Mouse (Mus musculus) neural tube, embryonic 10.5 days (tissue): Measurements from ENCODE around the gene Lmntd2.

ENCODE experiments used
- DNase-seq: peaks from one replicate; pipeline ENCODE4 v3.0.0-alpha.2; 2017; ENCODE audit warnings: low spot score; ENCODE audit errors: extremely low spot score

Lmntd2 gene

DNA sequence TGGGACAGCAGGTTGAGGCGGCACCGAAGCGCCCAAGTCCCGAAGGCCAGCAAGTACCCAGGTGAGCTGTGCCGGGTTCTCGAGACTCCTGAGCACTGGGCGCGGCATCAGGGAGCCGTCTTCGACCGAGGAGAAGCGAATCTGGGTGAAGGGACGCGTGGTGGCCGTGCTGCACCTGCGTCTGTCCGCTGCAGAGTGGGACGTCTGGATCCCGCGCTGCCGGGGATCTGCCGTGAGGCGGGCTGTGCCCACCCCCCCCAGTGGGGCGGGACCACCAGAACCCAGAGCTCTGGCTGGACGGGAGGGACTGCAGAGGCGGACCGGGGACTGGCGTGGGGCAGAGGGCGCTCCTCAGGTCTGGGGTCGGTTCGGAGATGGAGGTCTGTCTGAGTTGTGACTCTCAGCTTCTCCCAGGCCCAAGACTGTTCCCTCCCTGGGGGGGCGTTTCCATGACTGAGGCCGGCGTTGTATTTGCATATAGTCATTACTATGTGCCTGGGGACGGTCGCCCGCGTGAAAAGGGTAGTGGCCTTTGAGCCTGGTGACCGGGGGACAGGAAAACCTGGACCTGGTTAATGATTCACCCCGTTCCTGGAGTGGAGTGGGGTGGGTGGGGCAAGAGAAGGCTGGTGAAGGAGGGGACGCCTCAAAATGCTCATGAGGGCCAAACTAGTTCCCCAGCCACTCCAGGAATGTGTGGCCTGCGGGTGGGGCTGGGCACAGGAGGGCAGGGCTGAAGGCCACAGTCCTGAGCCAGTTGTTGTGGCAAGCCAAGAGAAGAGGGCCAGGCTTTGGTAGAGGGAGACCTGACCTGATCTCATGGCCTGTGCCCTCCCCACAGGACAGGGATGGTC, 2.2 kb upstream of the Lmntd2 start:
- no peak for DNase-seq

DNA sequence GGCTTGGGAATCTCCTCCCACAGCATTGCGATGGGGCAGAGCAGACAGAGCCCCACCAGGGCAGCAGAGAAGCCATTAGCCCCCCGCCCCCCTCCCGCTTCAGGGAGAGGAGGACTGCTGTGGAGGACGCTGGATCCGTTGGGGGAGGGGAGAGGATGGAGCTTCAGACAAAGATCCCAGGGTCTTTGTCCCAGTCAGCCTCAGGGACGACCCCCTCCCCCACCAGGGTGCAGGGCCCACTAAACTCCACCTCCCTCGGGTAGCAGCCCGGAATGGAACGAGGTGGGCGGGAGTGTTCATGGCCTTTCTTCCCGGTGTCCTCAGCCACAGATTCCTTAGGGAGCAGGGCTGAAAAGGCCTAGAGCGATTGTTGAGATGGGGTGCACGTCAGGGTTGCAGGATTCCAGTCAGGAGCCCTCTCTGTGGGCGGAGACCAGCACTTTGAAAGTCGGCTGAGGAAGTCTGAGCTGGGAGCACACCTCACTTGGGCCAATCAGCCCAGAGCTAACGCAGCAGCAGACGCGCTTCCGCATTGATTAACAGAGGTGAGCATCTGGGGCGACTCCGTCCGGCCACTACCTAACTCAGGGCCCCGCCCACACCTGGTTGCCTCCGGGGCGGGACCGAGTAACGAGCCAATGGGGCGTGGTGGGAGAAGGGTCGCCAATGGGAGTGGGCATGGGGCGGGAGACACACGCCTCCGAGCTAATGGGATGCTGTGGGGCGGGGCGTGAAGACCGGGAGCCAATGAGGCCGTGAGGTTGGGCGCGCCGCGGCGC, 1.4 kb upstream of the Lmntd2 start, which contains the start of gene Rassf7:
TSS of gene Rassf7 (plus strand) at position 760 of the 779 bp plus-strand sequence.
- peak; percentile 96 for DNase-seq

DNA sequence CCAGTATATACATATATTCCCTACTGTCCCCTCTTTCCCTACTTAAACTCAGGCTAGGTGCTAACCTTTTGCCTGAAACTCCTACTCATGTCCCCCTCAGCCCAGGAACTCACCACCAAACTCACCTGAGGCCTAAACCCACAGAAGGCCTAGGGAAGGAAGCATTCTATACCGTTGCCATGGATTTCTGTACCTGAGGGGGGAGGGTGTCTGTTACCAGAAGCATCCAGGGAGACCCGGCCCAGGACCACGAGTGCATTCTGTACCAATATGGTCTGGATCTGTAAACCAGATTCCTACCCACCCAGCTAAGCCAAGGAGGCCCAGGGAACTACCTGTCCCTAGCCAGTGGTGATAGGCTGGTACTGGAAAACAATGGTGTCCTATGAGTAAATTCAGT, 430 bp upstream of the Lmntd2 start:
- no peak for DNase-seq

DNA sequence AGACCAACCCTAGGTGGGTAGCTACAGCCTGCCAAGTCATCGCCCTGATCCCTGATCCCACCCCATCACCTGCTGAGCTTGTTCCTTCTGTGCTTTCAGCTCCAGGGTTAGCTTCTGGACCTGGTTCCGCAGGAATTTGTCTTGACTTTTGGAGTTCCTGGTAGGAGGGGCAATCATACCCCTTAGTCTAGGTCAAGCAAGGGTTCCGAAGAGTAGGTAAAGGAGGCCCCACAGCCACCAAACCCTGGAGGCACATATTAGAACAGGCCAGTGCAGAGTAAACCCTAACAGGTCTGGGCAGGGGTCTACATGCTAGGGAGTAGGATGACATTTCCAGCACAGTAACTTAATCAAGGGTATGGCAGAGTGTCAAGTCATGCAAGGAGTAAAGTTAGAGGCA, 747 bp downstream of the Lmntd2 start:
- DNase-seq = no peak

DNA sequence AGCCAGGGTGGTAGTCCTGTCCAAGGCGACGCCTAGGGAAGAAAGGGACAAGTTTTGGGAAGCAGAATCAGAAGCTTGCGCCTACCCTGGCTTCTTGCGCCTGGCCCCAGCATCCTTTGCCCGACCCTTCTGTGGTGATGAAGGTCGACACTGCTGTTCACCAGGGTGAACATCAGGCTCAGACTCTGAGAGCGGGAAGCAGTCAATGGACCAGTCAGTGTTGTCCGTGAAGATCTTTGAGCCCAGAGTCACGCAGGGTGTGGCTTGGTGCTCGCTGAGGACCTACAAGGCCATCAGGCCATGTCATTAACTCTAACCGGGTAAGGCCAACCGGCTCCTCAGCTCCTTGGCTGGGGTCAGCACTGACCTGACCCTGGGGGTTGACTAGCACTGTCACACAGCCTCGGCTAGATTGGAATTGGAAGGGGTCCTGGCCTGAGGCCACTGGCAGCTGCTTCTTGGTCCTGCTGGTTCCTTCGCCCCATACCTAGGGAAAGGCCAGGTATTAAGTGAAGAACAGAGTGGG, 3.2 kb downstream of the Lmntd2 start:
- no peak for DNase-seq

DNA sequence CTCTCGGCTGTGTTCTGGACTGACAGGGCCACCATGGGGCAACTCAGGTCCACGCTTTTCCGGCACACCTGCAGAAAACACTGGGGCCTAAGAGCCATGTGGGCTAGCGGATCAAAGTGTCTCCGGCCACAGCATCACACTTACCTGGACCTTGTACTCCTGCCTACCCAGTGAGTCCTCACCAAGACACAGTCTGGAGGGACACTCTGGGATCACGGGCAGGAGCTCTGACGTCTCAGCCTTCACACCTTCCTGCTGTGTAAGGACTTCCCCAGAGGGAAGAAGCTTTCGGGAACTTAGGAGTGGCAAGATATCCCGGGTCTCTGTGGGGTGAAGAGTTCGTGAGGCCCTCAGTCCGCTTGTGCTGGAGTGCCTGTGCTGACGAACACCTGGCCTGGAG, 3.7 kb downstream of the Lmntd2 start:
- DNase-seq = no peak

DNA sequence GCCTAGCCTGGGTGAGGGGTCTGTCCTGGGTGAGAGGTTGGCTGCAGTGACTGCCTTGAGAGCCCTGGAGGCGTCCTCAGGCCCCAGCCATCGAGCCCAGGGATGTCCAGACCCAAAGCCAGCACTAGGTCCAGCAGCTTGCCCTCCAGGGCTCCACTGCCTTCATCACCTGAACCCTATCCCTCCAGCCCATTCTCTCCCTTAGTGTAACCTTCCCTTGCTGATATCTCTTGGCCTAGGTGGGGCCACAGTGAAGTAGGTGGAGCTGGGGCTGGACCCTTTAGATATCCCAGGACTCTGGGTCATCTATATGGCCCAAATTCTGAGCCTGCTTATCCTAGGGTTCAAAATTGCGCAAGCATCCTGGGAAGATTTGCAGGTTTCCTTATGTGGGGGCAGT, 4.4 kb downstream of the Lmntd2 start:
- DNase-seq = no peak

DNA sequence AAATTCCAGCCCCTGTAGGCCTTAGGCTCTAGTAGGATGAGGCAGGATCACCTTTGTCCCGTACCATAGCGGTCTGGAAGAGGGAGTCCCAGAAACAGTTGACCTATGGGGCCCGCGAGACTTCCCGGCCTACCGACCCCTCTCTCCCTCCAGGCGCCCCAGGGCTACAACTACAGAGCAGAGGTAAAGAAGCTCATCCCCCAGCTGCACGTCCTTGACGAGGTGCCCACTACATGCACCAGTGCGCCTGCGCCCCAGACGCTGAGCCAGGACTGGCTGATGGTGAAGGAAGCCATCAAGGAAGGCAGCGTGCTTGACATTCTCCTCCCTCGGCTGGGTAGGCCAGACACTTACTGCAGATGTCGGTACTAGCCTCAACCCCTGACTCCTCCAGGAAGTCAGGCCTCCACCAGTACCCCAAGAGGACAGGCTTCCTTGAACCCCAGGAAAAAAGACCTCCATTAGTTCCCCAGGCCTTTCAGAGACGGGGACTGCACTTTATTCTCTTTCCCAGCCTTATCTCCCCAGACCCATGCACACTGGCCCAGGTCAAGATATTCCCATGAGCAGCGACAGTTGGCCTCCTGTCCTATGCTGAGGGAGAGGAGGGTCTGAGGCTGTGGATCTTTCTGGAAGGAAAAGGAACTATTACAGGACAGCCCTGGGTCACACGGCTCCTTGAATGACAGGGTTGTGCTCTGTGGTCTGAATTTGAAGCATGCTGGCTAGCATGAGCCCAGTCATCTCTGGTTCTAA, 7.5 kb downstream of the Lmntd2 start:
- DNase-seq = no peak

DNA sequence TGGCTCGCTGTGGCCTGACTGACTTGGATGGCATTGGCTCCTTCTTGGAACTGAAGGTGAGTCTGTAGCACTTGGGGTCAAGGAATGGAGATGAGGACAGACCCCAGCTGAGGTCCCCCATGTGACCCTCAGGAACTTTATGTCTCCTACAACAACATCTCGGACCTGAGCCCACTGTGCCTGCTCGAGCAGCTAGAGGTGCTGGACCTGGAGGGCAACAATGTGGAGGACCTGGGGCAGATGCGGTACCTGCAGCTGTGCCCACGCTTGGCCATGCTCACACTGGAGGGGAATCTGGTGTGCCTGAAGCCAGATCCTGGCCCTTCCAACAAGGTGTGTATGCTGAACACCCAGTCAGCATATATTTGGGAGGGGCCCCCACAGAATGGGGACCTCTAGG, 8.4 kb downstream of the Lmntd2 start:
- no peak for DNase-seq

DNA sequence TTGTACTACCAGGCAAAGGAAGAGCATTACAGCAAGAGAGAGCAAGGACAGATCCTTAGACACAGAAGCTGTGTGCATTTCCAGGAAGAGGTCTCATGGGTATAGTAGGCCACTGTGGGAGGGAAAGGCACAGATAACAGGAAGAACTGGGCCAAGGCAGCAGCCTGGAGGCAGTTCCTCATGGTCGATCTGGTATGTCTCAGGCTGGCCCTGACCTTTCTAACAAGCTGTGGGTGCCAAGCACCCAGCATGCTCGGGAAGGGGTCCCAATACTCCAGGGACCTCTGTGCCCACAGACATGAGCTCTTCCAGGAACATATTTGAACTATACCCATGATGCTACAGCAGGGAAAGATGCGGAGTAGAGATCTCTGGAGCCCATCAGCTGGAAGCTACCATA, 9.3 kb downstream of the Lmntd2 start:
- no peak for DNase-seq

DNA sequence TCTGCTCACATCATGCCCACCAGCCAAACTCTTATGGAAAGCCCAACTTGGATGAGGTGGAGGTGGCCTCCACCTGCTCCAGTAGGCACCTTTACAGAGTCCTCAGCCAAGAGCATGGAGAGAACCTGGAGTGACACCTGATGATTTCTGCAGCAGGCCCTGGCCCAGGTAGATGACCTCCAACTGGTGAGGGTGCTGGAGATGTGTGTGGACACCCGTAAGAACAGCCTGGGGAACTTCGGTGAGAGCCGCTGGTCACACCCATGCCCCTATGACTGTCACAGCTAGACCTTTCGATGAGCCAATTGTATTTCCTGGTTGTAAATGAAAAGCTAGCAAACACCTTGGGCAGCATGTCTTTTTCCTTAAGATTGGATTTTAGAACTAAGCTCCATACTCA, 15.8 kb downstream of the Lmntd2 start:
- DNase-seq = no peak

DNA sequence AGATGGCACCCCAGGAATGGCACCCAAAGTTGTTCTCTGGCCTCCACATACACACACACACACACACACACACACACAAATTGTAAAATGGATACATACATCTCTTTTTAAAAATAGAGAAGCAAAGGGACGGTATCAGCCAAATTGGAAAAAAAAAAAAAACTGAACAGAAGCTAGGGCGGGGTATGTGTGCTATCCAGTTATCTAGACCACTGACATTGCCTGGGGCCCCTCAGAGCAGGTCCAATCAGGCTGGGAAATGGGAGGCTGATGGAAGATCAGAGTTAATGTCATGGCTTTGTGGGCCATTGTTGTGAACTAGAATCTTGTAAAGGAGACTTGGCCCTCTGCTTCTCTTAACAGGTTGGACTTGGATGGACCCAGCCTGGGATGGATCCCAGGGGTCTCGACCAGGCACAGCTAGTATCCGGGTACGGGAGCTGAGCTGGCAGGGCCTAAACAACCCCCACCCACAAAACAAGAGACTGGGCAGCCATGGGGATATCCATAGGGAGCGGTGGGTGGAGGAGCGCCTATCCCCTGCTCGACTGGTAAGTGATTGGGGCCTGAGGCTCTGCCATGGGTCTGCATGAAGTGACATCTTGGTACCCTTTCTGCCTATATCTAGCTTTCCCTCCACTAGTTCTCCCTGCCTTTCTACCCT, 17.1 kb downstream of the Lmntd2 start:
- no peak for DNase-seq

DNA sequence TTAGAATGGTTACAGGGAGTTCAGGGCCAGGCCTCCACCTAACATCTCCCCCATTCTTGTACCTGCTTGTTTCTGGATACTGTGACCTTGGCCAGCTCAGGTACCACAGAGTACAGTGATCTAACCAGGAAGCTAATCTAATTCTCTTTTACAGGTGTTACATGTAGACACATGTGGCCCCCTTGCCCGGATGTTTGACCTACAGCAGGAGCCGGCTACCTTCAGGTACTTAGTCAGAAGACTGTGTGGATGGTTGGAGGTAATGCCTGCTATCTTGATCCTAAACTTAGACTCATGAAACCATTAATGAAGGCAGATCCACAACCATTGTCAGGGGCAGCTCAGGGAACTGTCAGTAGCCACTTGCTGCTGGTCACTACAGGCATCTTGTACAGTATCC, 18.1 kb downstream of the Lmntd2 start:
- no peak for DNase-seq

DNA sequence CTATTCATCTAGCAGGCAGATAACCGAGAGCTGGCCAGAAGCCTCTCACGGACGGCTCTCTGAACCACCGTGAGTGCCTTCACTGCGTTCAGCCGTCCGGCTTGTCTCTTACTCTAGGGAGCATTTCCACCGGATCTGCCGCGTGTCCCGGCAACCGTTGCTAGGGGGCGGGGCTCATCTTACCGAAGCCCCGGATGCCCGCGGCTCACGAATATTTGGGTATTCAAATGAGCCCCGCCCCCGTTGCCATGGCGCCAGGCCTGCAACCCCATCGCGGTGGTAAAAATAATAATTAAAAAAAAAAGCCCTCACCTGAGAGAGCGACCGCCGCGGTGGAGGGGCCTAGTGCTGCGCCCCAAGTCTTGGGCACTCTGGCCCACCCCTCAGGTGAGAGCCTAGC, 19.1 kb downstream of the Lmntd2 start:
- peak; percentile 98 for DNase-seq

DNA sequence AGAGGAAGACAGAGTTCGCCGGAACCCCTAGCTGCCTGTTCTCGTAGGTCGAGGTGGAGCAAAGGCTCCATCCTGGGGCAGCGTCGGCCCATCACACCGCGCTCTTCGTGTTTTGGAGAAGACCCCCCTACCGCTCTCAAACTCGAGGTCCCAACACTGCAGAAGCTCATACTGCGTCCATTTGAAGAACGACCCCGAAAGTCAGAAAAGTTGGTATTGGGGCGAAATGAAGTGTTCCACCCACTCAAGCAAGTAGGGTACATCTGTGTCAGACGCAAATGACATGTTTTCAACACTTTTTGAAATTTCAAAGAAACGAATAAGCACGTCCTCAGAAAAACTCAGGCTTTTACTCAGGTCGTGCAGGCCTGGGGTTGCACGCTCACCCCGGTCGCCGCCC, 19.5 kb downstream of the Lmntd2 start:
- no peak for DNase-seq

DNA sequence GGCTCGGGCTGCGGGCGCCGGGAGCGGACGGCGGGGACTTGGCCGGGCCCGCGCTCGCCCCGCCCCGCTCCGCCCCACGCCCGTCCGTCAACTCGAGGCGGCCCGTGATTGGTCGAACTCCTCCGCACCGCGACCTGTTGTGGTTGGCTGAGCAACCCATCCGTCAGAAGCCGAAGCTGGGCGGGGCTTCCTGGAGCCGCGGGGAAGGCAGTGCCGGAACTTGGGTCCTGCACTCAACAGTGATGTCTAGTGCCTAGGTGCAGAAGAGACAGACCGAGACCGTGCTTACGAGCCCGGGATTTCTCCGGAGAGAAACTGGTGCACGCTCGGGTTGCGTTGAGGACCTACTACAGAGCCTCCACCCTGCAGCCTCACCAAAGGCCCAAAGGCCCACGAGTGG, 19.9 kb downstream of the Lmntd2 start, which contains the start of the genes Hras and Lrrc56:
TSS of gene Hras (minus strand) at position 58 of the 400 bp plus-strand sequence.
TSS of gene Lrrc56 (plus strand) at position 210 of the 400 bp plus-strand sequence.
- peak; percentile 97 for DNase-seq

DNA sequence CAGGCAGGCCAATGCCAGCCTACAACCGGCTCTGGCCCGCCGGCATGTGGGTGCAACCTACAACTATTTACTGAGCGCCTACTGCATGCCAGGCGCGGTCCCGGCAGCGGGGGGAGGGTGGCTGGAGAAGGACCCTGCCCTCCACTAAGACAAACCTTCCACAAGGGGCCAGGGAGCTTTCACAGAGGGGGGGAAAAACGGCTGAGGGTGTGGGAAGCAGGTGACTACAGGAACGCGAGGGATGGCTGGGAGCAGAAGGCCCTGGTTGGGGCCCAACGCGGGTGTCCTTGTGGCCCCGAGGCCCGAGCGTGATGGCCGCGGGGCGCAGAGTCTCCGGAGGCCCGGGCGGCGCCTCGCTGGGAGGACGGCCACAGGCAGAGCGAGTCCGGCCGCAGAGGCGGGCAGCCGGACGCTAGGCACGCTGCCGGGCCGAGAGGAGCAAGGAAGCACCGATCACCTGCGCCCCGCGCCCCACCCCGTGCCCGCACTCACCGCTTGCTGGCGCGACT, 20.5 kb downstream of the Lmntd2 start:
- peak; percentile 78 for DNase-seq

DNA sequence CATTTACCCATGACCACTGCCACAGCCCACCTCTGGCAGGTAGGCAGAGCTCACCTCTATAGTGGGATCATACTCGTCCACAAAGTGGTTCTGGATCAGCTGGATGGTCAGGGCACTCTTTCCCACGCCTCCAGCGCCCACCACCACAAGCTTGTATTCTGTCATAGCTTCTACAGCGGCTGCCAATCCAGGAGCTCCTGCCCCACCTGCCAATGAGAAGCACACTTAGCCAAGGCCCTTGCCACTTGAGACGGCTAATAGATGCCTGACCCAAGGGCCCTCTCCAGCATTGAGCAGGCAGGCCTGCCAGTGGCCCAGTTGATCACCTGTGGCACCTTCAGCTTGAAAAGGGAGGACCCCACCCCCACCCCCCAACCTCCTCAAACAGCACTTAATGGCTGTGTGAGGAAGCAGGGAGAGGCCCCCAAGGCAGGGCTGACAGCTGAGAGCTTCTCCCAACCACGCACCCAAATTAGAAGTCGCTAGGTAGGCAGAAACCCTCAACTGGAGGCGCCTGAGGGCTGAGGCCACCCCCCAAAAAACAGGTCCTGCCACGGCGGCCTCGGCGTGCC, 21.0 kb downstream of the Lmntd2 start:
- no peak for DNase-seq

DNA sequence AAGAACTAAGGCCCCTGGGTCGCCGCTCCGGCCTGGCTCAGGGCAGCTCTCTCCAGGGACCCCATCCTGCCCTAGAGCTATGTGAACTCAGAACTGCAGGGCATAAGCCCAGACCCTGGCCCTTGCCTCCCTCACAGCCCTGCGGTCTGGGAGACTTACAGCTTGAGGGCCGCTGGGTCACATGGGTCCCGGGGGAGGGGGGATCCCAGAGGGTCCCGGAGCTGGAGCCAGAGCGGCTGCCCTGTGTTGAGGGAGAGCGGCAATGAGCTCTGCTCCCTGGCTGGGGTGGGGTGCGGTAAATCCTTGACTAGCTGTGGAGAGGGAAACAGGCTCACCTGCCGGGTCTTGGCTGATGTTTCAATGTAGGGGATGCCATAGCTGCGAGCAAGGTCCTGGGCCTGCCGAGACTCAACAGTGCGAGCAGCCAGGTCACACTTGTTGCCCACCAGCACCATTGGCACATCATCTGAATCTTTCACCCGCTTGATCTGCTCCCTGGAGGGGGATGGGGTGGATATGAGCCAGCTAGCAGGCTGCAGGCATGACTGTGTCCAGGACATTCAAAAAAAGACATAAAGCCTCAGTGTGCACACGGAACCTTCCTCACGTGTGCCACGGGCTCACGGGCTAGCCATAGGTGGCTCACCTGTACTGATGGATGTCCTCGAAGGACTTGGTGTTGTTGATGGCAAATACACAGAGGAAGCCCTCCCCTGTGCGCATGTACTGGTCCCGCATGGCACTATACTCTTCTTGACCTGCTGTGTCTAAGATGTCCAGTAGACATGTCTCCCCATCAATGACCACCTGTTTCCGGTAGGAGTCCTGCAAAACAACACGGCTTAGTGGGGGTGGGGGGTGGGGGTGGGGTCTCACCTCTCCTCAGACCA, 21.8 kb downstream of the Lmntd2 start:
- no peak for DNase-seq
